Mouse (Mus musculus) lung, embryonic 15.5 days (tissue): ENCODE measurements around the gene Gm9046. TPM values are rescaled to one million over a fixed set of nuclear protein-coding genes. Genes with fewer than 3 reads are reported as not detected.
A peak's percentile ranks its signal among the peaks of the same experiment; 100 is the strongest.
"Not testable (repeated sequence)": the region's sequence is repeated elsewhere in the genome, so short reads cannot be mapped to it uniquely, and the experiment has no call there.

Source experiments
- ATAC-seq: fragments of 200-750 bp; cut with Nextera tagmentation; 2 replicates; pipeline ENCODE4 v1.8.0; 2017; ENCODE audit warnings: moderate number of reproducible peaks, borderline replicate concordance; ENCODE audit not compliant: low FRiP score, low TSS enrichment; ENCODE audit errors: extremely low read depth
- H3K27ac ChIP-seq: fragments of 300-500 bp; sonication (generic); 2 replicates; pipeline ENCODE4 v1.5.1; 2015; ENCODE audit warnings: moderate library complexity, mild to moderate bottlenecking, inconsistent platforms
- H3K27me3 ChIP-seq: fragments of 300-500 bp; sonication (generic); 2 replicates; pipeline ENCODE4 v1.6.1; 2015; ENCODE audit warnings: inconsistent platforms
- H3K36me3 ChIP-seq: fragments of 300-500 bp; sonication (generic); 2 replicates; pipeline ENCODE4 v1.6.1; 2015; ENCODE audit warnings: inconsistent platforms
- H3K4me1 ChIP-seq: fragments of 300-500 bp; sonication (generic); 2 replicates; pipeline ENCODE4 v1.6.1; 2015; ENCODE audit warnings: inconsistent platforms
- H3K4me2 ChIP-seq: fragments of 300-500 bp; sonication (generic); 2 replicates; pipeline ENCODE4 v1.6.1; 2015; ENCODE audit warnings: inconsistent platforms, mild to moderate bottlenecking, moderate library complexity
- H3K4me3 ChIP-seq: fragments of 300-500 bp; sonication (generic); 2 replicates; pipeline ENCODE4 v1.5.1; 2015; ENCODE audit warnings: mild to moderate bottlenecking, inconsistent platforms
- H3K9ac ChIP-seq: fragments of 300-500 bp; sonication (generic); 2 replicates; pipeline ENCODE4 v1.6.1; 2015; ENCODE audit warnings: inconsistent platforms
- H3K9me3 ChIP-seq: fragments of 300-500 bp; sonication (generic); 2 replicates; pipeline ENCODE4 v1.6.1; 2016; ENCODE audit warnings: inconsistent platforms
- WGBS: fragments of 180-500 bp; shearing (Covaris S2); methylation state at CpG from one replicate; pipeline ENCODE4 v1.1.7; 2015; 5-methylcytosine and 5-hydroxymethylcytosine counted together
- polyA plus RNA-seq: library from polyadenylated mRNA; unstranded; fragments of >200 nt; fragmentation: Nextera tagmentation; extraction: Ambion mirVana; gene quantifications from 2 replicates; pipeline ENCODE4 v1.2.1, GENCODE M21; 2015

Gene Gm9046
- not detected in 2 replicates for polyA plus RNA-seq

DNA sequence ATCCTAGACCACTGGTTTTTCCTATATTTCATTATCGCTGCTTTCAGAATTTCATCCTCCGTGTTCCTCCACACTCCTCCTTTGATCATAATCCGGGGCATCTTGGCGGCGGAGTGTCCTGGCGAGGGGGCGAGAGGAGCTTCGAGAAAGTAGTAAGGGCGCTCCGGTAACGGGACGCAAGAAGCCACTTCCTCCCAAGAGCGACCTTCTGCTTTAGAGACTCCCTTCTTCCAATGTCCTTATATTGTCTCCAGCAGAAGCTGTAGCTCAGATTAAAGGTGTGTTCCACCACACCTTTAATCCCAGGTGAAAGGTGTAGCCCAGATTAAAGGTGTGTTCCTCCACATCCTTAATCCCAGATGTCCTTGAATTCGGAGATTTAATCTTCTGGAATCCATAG is at the start of gene Gm9046:
Gm9046 (minus strand) TSS at position 101 of the 400 bp plus-strand sequence.
- H3K27me3 ChIP-seq, H3K36me3 ChIP-seq, H3K4me3 ChIP-seq, H3K9me3 ChIP-seq, H3K4me2 ChIP-seq, H3K9ac ChIP-seq, ATAC-seq, H3K4me1 ChIP-seq, H3K27ac ChIP-seq: not testable (repeated sequence)
- no CpG with 5 or more reads among the region's 14 CpGs for whole genome bisulfite sequencing

DNA sequence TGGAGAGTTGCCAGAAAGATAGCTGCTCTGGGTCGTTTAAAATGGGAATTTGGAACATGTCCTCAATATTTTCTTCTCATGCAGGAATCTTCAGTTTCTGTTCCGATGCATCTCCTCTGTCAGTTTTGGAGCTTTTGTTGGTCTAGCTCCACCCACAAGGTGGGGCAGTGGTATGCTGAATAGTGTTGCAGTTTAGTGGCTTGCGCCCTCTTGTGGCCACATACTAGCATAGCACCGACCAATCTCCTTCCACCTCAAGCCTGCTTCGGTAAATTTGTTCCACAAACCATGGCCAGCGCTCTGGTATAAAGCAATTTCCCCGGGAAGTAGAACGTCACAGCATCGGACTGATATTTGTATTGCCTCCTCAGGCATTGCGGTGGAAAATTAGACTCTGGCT is 27.4 kb upstream of the Gm9046 start:
- Histone ChIP-seq H3K9ac (no peak overlapping the region), H3K27me3 (no peaks in the 10 kb centered on the region), H3K4me1 (no peaks in the 10 kb centered on the region), H3K4me3 (peak overlapping the region; percentile 0; the same call in 1 of the 2 replicates), H3K9me3 (no peaks in the 10 kb centered on the region), H3K4me2 (peak overlapping the region; percentile 31), H3K36me3 (no peaks in the 10 kb centered on the region), H3K27ac (no peak overlapping the region)
- WGBS: 3% methylated on average over 10 of the region's 10 CpGs
- ATAC-seq: peak; percentile 79

DNA sequence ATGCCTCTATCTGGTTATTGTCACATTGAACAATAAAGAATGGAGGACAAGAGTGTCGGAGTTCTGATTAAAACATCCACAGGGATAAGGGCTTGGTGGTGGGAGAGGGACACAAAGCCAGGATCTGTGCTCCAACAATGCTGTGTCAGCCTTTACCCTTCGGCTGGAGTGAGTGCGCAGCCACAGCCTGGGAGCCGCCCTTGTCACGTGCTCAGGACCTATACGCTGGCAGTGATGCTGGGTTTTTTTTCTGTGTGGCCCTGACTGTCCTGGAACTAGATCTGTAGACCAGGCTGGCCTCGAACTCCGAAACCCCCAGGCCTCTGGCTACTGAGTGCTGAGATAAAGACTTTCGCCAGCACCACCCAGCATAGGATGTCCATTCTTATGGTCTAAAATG is 26.5 kb upstream of the Gm9046 start:
- Histone ChIP-seq H3K4me3 (no peak overlapping the region), H3K4me2 (no peak overlapping the region), H3K27ac (no peak overlapping the region), H3K27me3 (no peaks in the 10 kb centered on the region), H3K36me3 (no peaks in the 10 kb centered on the region), H3K9me3 (no peaks in the 10 kb centered on the region), H3K4me1 (no peaks in the 10 kb centered on the region), H3K9ac (no peak overlapping the region)
- WGBS: 87% methylated on average over 9 of the region's 9 CpGs
- ATAC-seq: no peak

DNA sequence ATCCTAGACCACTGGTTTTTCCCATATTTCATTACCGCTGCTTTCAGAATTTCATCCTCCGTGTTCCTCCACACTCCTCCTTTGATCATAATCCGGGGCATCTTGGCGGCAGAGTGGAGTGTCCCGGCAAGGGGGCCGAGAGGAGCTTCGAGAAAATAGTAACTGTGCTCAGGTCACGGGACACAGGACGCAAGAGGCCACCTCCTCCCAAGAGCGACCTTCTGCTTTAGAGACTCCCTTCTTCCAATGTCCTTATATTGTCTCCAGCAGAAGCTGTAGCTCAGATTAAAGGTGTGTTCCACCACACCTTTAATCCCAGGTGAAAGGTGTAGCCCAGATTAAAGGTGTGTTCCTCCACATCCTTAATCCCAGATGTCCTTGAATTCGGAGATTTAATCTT is 10.9 kb upstream of the Gm9046 start, which contains the start of gene Gm9049:
Gm9049 (minus strand) TSS at position 101 of the 400 bp plus-strand sequence.
- H3K4me3 ChIP-seq, H3K9ac ChIP-seq, H3K27me3 ChIP-seq, H3K4me1 ChIP-seq, H3K27ac ChIP-seq, H3K36me3 ChIP-seq, H3K9me3 ChIP-seq, ATAC-seq, H3K4me2 ChIP-seq: not testable (repeated sequence)
- WGBS: 100% methylated on average over 1 of the region's 11 CpGs

DNA sequence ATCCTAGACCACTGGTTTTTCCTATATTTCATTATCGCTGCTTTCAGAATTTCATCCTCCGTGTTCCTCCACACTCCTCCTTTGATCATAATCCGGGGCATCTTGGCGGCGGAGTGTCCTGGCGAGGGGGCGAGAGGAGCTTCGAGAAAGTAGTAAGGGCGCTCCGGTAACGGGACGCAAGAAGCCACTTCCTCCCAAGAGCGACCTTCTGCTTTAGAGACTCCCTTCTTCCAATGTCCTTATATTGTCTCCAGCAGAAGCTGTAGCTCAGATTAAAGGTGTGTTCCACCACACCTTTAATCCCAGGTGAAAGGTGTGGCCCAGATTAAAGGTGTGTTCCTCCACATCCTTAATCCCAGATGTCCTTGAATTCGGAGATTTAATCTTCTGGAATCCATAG is 5.5 kb upstream of the Gm9046 start, which contains the start of gene Gm9048:
Gm9048 (minus strand) TSS at position 101 of the 400 bp plus-strand sequence.
- not testable (repeated sequence) for H3K9me3 ChIP-seq, ATAC-seq, H3K27ac ChIP-seq, H3K4me2 ChIP-seq, H3K36me3 ChIP-seq, H3K4me1 ChIP-seq, H3K4me3 ChIP-seq, H3K27me3 ChIP-seq, H3K9ac ChIP-seq
- WGBS: 100% methylated on average over 1 of the region's 14 CpGs

DNA sequence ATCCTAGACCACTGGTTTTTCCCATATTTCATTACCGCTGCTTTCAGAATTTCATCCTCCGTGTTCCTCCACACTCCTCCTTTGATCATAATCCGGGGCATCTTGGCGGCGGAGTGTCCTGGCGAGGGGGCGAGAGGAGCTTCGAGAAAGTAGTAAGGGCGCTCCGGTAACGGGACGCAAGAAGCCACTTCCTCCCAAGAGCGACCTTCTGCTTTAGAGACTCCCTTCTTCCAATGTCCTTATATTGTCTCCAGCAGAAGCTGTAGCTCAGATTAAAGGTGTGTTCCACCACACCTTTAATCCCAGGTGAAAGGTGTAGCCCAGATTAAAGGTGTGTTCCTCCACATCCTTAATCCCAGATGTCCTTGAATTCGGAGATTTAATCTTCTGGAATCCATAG is 5.3 kb downstream of the Gm9046 start, which contains the start of gene Gm9045:
Gm9045 (minus strand) TSS at position 101 of the 400 bp plus-strand sequence.
- H3K4me1 ChIP-seq, H3K9ac ChIP-seq, ATAC-seq, H3K27ac ChIP-seq, H3K4me2 ChIP-seq, H3K36me3 ChIP-seq, H3K9me3 ChIP-seq, H3K4me3 ChIP-seq, H3K27me3 ChIP-seq: not testable (repeated sequence)
- no CpG with 5 or more reads among the region's 14 CpGs for WGBS

DNA sequence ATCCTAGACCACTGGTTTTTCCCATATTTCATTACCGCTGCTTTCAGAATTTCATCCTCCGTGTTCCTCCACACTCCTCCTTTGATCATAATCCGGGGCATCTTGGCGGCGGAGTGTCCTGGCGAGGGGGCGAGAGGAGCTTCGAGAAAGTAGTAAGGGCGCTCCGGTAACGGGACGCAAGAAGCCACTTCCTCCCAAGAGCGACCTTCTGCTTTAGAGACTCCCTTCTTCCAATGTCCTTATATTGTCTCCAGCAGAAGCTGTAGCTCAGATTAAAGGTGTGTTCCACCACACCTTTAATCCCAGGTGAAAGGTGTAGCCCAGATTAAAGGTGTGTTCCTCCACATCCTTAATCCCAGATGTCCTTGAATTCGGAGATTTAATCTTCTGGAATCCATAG is 10.7 kb downstream of the Gm9046 start, which contains the start of gene Gm9044:
Gm9044 (minus strand) TSS at position 101 of the 400 bp plus-strand sequence.
- H3K4me2 ChIP-seq, H3K4me1 ChIP-seq, H3K9me3 ChIP-seq, H3K4me3 ChIP-seq, ATAC-seq, H3K9ac ChIP-seq, H3K36me3 ChIP-seq, H3K27me3 ChIP-seq, H3K27ac ChIP-seq: not testable (repeated sequence)
- WGBS: no CpG with 5 or more reads among the region's 14 CpGs

DNA sequence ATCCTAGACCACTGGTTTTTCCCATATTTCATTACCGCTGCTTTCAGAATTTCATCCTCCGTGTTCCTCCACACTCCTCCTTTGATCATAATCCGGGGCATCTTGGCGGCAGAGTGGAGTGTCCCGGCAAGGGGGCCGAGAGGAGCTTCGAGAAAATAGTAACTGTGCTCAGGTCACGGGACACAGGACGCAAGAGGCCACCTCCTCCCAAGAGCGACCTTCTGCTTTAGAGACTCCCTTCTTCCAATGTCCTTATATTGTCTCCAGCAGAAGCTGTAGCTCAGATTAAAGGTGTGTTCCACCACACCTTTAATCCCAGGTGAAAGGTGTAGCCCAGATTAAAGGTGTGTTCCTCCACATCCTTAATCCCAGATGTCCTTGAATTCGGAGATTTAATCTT is 16.2 kb downstream of the Gm9046 start, which contains the start of gene Gm9040:
Gm9040 (minus strand) TSS at position 101 of the 400 bp plus-strand sequence.
- H3K27me3 ChIP-seq, H3K9me3 ChIP-seq, H3K36me3 ChIP-seq, ATAC-seq, H3K4me3 ChIP-seq, H3K4me1 ChIP-seq, H3K27ac ChIP-seq, H3K9ac ChIP-seq, H3K4me2 ChIP-seq: not testable (repeated sequence)
- WGBS: no CpG with 5 or more reads among the region's 11 CpGs

DNA sequence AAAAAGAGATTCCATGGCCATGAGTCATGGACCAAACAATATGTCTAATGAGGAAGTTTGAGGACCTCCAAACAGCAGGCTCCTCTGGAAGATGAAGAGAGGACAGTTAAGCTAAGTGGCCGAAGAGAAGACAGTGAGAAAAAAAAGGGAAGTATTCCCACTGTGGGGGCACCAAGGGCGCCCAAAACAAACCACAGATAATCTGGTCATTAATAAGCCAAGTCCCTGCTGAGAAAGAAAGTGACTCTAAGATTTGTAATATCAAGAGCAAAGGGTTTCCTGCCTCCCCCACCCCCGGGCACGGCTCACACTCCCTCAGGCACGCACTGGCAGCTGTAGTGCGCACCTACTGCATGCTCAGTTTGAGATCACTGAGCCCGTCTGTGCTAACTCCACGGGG is 24.0 kb downstream of the Gm9046 start:
- no peaks in the 10 kb centered on the region for H3K36me3 ChIP-seq
- no peak overlapping the region for H3K9ac ChIP-seq
- WGBS: 79% methylated on average over 8 of the region's 8 CpGs
- no peak overlapping the region for H3K4me2 ChIP-seq
- H3K9me3 ChIP-seq: no peaks in the 10 kb centered on the region
- no peak for ATAC-seq
- no peaks in the 10 kb centered on the region for H3K27me3 ChIP-seq
- no peak overlapping the region for H3K4me3 ChIP-seq
- H3K4me1 ChIP-seq: no peaks in the 10 kb centered on the region
- H3K27ac ChIP-seq: no peak overlapping the region

DNA sequence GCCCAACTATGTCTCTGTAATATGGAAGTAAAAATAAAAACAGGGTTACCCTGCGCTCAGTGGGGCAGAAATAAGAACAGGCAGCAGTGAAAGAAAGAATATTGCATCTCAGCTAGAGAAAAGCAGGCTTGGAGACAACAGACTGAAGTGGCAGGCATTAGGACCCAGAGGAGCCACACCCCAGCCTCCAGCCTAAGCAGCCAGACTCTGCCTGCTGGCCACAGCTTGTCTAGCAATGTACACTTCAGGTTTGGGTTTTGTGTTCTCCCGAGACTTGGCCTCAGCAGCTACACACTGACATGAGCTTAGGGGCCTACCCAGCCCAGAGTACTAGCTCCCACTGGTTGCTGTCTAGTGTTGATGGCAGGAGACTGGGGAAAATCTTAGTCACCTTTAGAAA is 40.9 kb downstream of the Gm9046 start:
- 38% methylated on average over 2 of the region's 2 CpGs for WGBS
- not testable (repeated sequence) for H3K36me3 ChIP-seq, H3K9ac ChIP-seq, H3K4me1 ChIP-seq, H3K27me3 ChIP-seq, ATAC-seq, H3K27ac ChIP-seq, H3K9me3 ChIP-seq, H3K4me2 ChIP-seq, H3K4me3 ChIP-seq

DNA sequence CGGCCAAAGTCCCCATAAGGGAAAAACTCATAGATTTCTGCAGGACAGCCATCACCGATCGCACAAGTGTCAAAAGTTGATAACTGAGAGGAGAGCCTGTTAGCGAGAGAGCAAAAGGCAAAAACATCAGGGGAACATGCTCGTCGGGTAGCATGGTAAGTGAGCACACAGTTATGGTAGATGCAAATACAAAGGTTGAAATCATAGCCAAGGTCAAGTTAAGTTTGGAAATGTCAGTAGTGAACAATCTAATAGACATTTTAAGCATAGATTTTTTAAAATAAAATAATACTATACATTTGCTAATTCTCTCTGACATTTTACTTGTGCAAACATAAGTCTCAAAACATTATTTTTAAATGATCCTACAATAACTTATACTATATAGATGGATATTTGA is 48.1 kb downstream of the Gm9046 start, which contains the start of gene Iltifb:
Iltifb (minus strand) TSS at position 101 of the 400 bp plus-strand sequence.
- WGBS: 80% methylated on average over 6 of the region's 6 CpGs
- Histone ChIP-seq H3K9ac (no peak within 1 kb of the TSS), H3K36me3 (no peaks in the 10 kb centered on the region), H3K4me1 (no peaks in the 10 kb centered on the region), H3K27me3 (no peaks in the 10 kb centered on the region), H3K9me3 (no peaks in the 10 kb centered on the region), H3K27ac (no peak within 1 kb of the TSS), H3K4me3 (no peak within 1 kb of the TSS), H3K4me2 (no peak within 1 kb of the TSS)
- no peak for ATAC-seq
